Mouse (Mus musculus) embryonic fibroblast, embryonic 13.5 days (primary cell): ENCODE results near the gene Map3k21. TPM values are rescaled to one million over a fixed set of nuclear protein-coding genes. Genes with fewer than 3 reads are reported as not detected.

Source experiments
- H3K27ac ChIP-seq: 2 replicates; pipeline ENCODE4 v1.5.1; 2012; ENCODE audit warnings: low read length, control low read depth, inconsistent platforms; ENCODE audit not compliant: insufficient read depth
- H3K4me1 ChIP-seq: 2 replicates; pipeline ENCODE4 v1.6.1; 2011; ENCODE audit warnings: low read length; ENCODE audit not compliant: control insufficient read depth, insufficient read depth
- H3K4me3 ChIP-seq: 2 replicates; pipeline ENCODE4 v1.5.1; 2011; ENCODE audit warnings: mild to moderate bottlenecking, control low read depth, low read length; ENCODE audit not compliant: insufficient read depth
- CTCF ChIP-seq: IDR thresholded peaks from 2 replicates; pipeline ENCODE4 v1.5.1; 2011; ENCODE audit warnings: mild to moderate bottlenecking, control low read depth, low read length, moderate library complexity, borderline replicate concordance; ENCODE audit not compliant: insufficient read depth
- POLR2A ChIP-seq: IDR thresholded peaks from 2 replicates; pipeline ENCODE4 v1.6.1; 2011; ENCODE audit warnings: low read depth, mild to moderate bottlenecking, control low read depth, low read length, moderate library complexity
- polyA plus RNA-seq: library from polyadenylated mRNA; stranded (reverse); fragments of >200 nt; gene quantifications from 2 replicates; pipeline ENCODE4 v1.2.4, GENCODE M21; 2011; ENCODE audit warnings: low read depth; ENCODE audit not compliant: missing spikeins, insufficient read length

Map3k21 gene
- 0.08 TPM in 1 of 2 replicates, not detected in the other for polyA plus RNA-seq

DNA sequence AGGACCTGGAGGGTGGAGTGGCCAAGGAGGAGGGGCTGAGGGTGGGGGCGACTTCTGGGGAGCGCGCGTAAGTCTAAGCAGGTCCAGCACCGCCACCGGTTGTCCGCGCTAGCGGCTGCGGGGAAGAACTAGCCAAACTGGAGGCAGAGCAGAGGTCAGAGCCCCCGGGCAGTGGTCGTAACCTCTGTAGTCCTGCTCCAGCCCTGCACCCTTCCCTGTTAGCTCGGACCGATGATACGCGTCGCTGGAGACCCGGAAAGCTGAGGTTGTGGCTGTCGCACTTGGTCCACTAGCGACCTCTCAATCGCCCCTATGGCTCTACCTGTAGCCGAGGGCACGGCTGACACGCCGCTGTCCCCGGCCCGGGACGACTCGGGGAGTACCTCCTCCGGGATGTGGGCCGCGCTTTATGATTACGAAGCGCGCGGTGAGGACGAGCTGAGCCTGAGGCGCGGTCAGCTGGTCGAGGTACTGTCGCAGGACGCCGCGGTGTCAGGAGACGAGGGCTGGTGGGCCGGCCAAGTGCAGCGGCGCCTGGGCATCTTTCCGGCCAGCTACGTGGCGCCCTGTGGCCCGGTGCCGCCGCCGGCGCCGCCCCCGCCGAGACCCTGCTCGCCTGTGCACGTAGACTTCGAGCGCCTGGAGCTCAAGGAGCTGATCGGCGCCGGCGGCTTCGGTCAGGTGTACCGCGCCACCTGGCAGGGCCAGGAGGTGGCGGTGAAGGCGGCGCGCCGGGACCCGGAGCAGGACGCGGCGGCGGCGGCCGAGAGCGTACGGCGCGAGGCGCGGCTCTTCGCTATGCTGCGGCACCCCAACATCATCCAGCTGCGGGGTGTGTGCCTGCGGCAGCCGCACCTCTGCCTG lies at the start of gene Map3k21:
Gene Map3k21 (plus strand): TSS at position 86 of the 864 bp plus-strand sequence.
- no peaks in the 10 kb centered on the region for H3K4me1 ChIP-seq
- H3K4me3 ChIP-seq, result peak within 1 kb of the TSS; percentile 45
- H3K27ac ChIP-seq, result no peak within 1 kb of the TSS
- TF ChIP-seq POLR2A (no peak), CTCF (no peak)

DNA sequence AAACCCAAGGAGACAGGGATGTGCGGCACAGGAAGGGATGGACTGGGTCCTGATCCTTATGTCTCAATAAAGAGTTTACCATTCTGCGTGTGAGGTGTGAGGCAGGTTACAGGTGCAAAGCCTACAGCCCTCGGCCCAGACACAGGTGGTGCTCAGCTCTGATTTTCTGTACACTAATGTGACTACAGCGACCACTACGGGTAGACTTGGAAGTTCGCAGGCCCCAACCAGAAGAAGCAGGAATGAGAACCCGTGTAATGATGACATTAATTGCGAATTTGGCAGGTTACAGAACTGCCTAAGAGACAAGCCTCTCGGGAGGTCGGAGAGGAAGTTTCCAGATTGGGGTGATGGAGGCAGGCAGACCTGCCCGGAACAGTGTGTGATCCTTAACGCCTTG lies 44.1 kb upstream of the Map3k21 start:
- Histone ChIP-seq H3K4me1 (no peaks in the 10 kb centered on the region), H3K4me3 (no peak overlapping the region)
- TF ChIP-seq POLR2A (no peak), CTCF (no peak)

DNA sequence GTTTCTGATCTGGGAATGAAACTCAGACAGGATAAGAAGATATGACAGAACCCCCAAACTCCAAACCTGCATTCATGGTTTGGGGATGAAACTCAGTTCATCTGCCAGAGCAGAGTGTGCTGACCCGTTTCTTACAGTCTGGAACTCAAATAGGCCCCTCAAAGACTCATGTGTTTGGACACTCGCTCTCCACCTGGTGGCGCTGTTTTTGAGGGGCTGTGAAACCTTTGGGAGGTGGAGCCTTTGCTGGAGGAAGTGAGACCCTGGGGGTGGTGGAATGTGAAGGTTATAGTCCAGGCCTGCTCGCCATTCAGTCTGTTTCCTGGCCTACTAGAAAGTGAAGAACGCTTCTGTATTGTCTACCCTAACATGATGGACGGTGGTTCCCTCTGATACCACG lies 41.7 kb upstream of the Map3k21 start:
- no peaks in the 10 kb centered on the region for H3K4me1 ChIP-seq
- H3K27ac ChIP-seq, result no peak overlapping the region
- H3K4me3 ChIP-seq, result no peak overlapping the region
- no peak for TF ChIP-seq POLR2A
- no peak for TF ChIP-seq CTCF

More for the DNA sequence above, 44.1 kb upstream of the Map3k21 start:
- no peak overlapping the region for H3K27ac ChIP-seq

DNA sequence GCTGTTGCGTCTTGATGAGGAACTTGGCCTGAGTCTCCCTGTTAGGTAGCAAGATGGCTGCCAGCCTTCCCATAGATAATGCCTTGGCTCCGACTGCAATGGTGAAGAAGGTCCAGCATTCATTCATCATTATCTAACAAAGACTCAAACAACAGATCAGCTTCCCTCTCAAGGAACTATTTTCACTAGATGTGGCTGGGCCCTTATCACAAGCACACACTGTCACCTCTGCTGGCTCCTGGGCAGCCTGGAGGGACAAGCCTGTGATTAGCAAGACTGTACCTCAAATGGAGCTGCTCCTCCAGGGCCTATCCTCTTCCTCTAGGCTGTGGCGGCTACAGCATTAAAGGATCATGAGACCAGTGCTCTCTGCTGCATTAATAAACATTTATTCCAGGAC lies 40.5 kb upstream of the Map3k21 start:
- Histone ChIP-seq H3K4me3 (no peak overlapping the region), H3K27ac (no peak overlapping the region), H3K4me1 (no peaks in the 10 kb centered on the region)
- TF ChIP-seq CTCF, result no peak
- no peak for TF ChIP-seq POLR2A

DNA sequence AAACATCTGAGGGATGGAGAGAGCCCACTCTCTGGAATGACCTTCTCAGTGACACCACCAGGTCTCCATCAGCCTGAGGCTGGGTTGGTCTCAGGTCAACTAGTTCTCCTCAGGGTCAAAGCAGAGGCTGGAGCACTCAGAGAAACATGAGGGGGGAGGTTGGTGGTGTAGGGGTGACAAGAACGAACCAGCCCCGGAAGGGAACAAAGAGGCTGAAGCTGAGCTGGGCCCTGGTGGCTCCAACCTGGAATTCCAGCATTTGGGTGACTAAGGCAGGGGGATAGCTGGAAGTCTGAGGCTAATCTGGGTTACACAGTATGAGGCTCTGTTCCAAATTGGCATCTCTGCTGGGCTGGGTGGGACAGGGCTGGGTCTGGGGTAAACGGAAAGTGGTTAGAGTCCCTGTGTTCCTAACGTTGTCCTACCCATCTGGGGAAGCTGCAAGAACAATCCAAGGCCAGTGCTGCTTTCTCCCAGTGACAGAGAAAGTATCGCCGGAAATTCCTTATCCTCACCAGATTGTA lies 40.0 kb upstream of the Map3k21 start:
- Histone ChIP-seq H3K4me3 (no peak overlapping the region), H3K4me1 (no peaks in the 10 kb centered on the region), H3K27ac (no peak overlapping the region)
- TF ChIP-seq CTCF, result no peak
- no peak for TF ChIP-seq POLR2A

DNA sequence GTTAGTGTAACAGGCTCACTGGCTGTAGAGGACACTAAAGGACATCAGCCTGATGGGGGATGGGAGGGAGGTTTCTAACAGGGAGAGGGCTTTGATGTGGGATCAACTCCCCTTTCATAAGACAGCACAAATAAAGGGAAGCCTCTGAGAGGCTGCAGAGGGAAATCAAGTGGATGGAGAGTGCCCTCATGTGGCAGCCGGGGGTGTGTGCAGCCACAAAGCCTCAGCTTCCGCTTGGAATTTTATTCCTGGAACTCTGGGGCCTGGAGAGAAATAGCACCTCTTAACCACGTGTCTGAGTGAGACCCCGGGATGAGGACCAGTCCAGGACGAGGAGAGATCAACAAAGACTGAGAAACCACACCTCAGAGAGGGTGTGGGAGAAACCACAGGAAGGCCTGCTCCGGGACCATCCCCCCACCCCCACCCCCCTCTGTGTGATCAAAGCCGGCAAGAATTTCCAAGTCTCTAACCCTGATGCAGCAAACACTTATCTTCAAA lies 39.4 kb upstream of the Map3k21 start:
- peak; percentile 48; the same call in 1 of the 2 replicates for TF ChIP-seq CTCF
- TF ChIP-seq POLR2A, result no peak
- Histone ChIP-seq H3K4me3 (no peak overlapping the region), H3K27ac (no peak overlapping the region), H3K4me1 (no peaks in the 10 kb centered on the region)

DNA sequence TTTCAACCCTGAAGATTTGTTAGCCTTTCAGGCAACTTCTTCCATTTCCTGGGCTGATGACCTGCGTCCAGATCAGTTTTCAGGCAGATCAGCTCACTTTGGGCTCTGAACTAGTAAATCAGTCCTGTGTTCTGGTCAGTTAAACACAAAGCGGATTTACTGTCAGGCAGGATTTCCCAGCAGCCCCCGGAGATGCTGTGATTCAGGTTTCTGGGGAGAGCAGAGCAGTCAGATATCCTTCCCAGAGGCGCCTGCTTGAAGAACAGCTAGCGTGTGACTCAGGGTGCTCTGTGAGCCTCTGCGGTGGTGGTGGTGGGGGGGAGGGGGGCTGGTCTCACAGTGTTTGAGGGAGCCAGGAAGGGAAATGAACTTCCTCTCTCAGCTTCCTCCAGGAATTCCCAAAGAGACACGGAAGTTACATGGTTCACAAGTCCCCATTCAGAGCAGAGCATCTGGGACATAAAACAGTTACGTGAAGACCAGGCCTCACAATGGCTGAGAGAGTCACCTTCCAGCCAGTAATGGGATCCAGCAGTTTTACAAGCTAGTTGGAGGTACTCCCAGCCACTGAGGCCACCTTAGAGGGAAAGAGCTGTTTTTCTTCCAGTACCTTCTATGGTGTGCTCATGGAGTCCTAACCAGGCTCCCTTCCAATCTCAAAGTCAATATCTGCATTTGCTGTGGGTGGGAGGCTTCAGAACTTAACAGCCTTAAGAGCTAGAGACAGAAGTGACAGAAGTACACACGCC lies 37.6 kb upstream of the Map3k21 start:
- peak overlapping the region; percentile 45; the same call in 1 of the 2 replicates for H3K27ac ChIP-seq
- H3K4me3 ChIP-seq, result no peak overlapping the region
- TF ChIP-seq POLR2A, result no peak
- TF ChIP-seq CTCF, result no peak
- no peaks in the 10 kb centered on the region for H3K4me1 ChIP-seq

DNA sequence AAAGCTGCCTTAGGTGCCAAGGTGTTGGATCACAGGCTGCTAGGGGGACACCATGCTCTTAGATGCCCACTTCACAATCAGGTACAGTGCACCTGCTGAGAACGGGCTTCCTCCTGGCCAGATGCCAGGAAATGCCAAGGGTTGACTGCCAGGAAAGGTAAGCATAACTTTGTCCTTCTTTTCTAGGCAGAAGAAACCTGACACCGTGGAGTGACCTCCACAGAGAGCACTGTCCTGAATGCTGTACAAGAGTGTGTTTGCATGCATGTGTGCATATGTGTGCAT lies 37.1 kb upstream of the Map3k21 start:
- no peak overlapping the region for H3K27ac ChIP-seq
- no peaks in the 10 kb centered on the region for H3K4me1 ChIP-seq
- H3K4me3 ChIP-seq, result no peak overlapping the region
- TF ChIP-seq POLR2A (no peak), CTCF (no peak)

DNA sequence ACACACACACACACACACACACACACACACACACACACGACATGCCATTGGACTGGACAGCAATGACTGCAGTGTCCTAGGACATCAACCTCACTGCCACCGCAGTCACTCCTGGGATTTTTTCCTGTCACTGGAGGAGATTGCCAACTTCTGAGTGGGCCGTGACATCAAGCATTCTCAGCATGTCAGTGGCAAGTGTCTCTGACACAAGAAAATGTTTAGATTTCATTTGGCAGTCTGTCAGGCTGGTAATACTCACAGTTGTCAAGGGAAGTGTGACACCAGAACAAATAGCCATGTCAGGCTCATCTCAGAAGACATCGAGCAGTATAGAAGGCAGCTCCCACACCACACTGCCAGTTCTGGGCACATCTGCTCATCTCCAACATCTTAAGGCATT lies 29.8 kb upstream of the Map3k21 start:
- no peak overlapping the region for H3K4me3 ChIP-seq
- TF ChIP-seq CTCF, result no peak
- no peak for TF ChIP-seq POLR2A
- H3K27ac ChIP-seq, result no peak overlapping the region
- H3K4me1 ChIP-seq, result no peaks in the 10 kb centered on the region

DNA sequence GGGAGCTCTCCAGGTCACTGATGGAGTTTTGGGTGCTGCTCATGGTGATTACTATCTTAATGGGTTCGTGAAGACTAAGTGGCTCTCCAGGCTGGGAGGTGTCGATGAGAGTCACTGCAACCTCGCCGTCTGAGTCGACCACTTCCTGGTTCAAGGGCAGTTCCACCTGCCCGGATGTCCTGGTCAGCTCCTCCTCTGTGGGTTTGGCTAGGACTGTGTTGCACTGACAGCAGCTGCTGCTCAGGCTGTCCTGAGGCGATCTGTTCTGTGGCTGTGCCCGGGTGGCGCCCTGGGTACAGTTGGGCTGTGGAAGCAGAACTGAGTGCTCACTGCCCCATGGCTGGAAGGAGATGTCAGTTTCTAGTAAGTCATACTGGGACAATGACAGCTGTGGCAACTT lies 22.7 kb upstream of the Map3k21 start:
- no peak overlapping the region for H3K27ac ChIP-seq
- H3K4me1 ChIP-seq, result no peaks in the 10 kb centered on the region
- no peak overlapping the region for H3K4me3 ChIP-seq
- TF ChIP-seq CTCF (no peak), POLR2A (no peak)
